Mouse (Mus musculus) lung, postnatal 0 days (tissue): ENCODE data around the gene Diexf.

ENCODE experiments used
- CTCF ChIP-seq: IDR thresholded peaks from 2 replicates; pipeline ENCODE4 v1.5.1; 2016; ENCODE audit warnings: antibody characterized with exemption, mild to moderate bottlenecking
- EP300 ChIP-seq: IDR thresholded peaks from 2 replicates; pipeline ENCODE4 v1.6.1; 2016; ENCODE audit warnings: antibody characterized with exemption, mild to moderate bottlenecking, control low read depth

DNA sequence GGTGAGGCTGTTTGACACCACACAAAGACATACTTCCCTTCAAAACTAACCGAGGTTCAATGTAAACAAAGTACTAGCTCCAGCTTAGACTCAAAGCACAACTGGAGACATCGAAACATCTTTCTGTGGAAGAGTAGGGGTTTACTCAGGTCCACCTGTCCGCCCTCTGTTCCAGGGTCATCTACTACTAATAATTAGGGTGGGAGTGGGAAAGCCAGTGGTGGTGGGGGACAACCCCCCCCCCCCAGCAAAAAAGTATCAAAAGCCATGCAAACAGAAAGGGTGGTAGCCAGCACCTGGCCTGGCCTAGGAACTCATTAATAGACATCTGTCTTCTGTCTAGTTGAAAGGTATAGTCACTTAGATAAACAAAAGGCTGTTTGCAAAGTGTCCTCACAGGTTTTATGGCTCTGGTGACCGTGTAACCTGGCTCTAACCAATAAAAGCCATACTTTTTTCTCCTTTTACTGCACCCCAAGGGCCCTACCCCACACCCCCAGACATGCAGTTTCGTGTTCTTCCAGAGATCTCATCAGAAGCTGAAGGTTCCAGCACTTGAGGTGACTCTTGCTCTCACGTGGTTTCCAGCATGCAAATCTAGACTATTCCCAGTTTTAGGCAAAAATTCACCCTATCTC lies 1.4 kb upstream of the Diexf start:
- no peak for TF ChIP-seq CTCF
- TF ChIP-seq EP300: no peak
